Mouse (Mus musculus) megakaryocyte, embryonic 14.5 days (primary cell): Measurements from ENCODE around the gene Dlg1.

Source experiments
- FLI1 ChIP-seq: IDR thresholded peaks from 2 replicates; pipeline ENCODE4 v1.6.1; 2012; ENCODE audit warnings: low read length, inconsistent platforms, mixed read lengths
- GATA1 ChIP-seq: IDR thresholded peaks from 3 replicates; pipeline ENCODE4 v1.6.1; 2012; ENCODE audit warnings: mixed read lengths, low read length, inconsistent platforms, borderline replicate concordance

DNA sequence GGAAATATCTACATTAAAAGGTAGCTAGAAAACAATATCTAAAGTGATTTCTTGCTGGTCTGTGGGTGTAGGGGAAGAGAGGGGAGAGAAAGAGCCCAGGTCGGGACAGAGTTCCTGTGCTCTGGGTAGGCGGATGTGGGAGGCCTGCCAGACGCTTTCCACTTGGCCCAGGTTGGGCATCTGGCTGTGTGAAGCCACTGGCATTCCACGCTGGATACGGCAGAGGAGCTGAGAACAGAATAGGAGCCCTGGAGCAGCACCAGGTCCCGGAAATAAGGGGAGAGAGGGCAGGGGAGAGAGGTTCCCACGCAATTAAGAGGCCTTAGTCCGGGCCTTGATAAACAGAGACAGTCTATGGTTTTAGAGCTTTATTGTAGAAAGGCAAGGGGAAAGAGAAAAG is 77.0 kb downstream of the Dlg1 start:
- TF ChIP-seq GATA1 = no peak
- no peak for TF ChIP-seq FLI1
